Mouse (Mus musculus) cerebellum, adult 2 months (tissue): ENCODE data around the gene Cfap74. TPM values are rescaled to one million over a fixed set of nuclear protein-coding genes. Genes with fewer than 3 reads are reported as not detected.

Experiments used
- DNase-seq, 2 experiments: peaks; one replicate each; pipeline ENCODE4 v3.0.0; 2021
- H3K27ac ChIP-seq: fragments of 200-500 bp; 2 replicates; pipeline ENCODE4 v1.5.1; 2012; ENCODE audit warnings: low read length, control low read depth, inconsistent platforms; ENCODE audit not compliant: insufficient read depth
- H3K27me3 ChIP-seq: fragments of 200-500 bp; 2 replicates; pipeline ENCODE4 v1.6.1; 2012; ENCODE audit warnings: inconsistent platforms, mild to moderate bottlenecking, low read length, moderate library complexity; ENCODE audit not compliant: control insufficient read depth, insufficient read depth
- H3K4me1 ChIP-seq: fragments of 200-500 bp; 2 replicates; pipeline ENCODE4 v1.6.1; 2011; ENCODE audit warnings: low read length; ENCODE audit not compliant: control insufficient read depth, insufficient read depth
- H3K4me3 ChIP-seq: fragments of 200-500 bp; replicated peaks from 2 replicates; pipeline ENCODE3; 2011; ENCODE audit warnings: mild to moderate bottlenecking, low read depth, low read length, control low read depth; ENCODE audit not compliant: insufficient read depth
- CTCF ChIP-seq: fragments of 200-500 bp; IDR thresholded peaks from 2 replicates; pipeline ENCODE4 v1.5.1; 2011; ENCODE audit warnings: low read depth, mild to moderate bottlenecking, control low read depth, low read length, moderate library complexity, borderline replicate concordance; ENCODE audit not compliant: insufficient read depth
- POLR2A ChIP-seq: fragments of 200-500 bp; IDR thresholded peaks from 2 replicates; pipeline ENCODE4 v1.6.1; 2011; ENCODE audit warnings: low read length, control low read depth, borderline replicate concordance; ENCODE audit not compliant: insufficient read depth
- WGBS: fragments of 180-500 bp; shearing (Covaris S2); methylation state at CpG from one replicate; pipeline ENCODE4 v1.1.7; 2018; 5-methylcytosine and 5-hydroxymethylcytosine counted together
- polyA plus RNA-seq: library from polyadenylated mRNA; depleted of rRNA; stranded (reverse); fragments of >200 nt; gene quantifications from 2 replicates; pipeline ENCODE4 v1.2.3, GENCODE M21; 2012

Gene Cfap74
- polyA plus RNA-seq, 1 experiment: 18.7 TPM

DNA sequence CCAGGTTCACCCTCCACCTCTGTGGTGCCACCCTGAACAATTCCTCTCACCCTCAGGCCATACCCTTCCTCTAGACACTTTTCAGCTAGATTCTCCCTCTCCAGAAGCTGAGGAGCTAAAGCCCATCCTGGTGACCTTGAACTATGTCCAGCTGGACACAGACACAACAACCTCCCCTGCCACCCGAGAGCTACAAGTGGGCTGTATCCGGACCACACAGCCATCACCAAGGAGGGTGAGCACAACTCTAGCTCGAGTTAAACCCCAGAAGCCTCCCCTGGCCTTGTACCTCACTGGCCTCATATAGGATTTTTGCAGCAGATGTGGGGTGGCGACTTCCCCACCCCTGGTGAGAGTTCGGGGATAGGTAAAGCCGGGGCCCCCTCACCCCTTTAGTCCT is 56.6 kb downstream of the Cfap74 start:
- TF ChIP-seq CTCF (no peak), POLR2A (no peak)
- WGBS: 76% methylated on average over 6 of the region's 6 CpGs

DNA sequence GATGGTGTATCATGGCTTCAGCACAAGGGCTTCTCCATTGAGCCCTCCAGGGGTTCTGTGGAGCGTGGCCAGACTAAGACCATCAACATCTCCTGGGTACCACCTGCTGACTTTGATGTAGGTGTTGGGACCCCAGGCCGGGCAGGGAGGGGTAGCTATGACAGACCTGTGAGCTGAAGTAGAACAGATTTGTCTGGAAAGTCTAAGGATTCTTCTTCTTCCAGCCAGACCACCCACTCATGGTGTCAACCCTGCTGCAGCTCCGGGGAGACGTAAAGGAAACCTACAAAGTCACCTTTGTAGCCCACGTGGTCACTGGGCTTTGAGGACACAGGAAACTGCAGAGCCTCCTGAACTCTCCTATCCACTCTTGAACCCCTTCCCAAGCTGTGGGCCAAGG is 57.1 kb downstream of the Cfap74 start:
- peaks cover 7% of the 10 kb centered on the region for H3K4me1 ChIP-seq
- no peak overlapping the region for H3K27ac ChIP-seq
- 87% methylated on average over 5 of the region's 5 CpGs for WGBS
- TF ChIP-seq CTCF (no peak), POLR2A (no peak)
- H3K27me3 ChIP-seq: no peaks in the 10 kb centered on the region
- DNase-seq: no peak
- no peak overlapping the region for H3K4me3 ChIP-seq

More for the DNA sequence above, 56.6 kb downstream of the Cfap74 start:
- DNase-seq: no peak
- no peak overlapping the region for H3K4me3 ChIP-seq
- no peaks in the 10 kb centered on the region for H3K27me3 ChIP-seq
- no peak overlapping the region for H3K27ac ChIP-seq
- H3K4me1 ChIP-seq: peaks cover 7% of the 10 kb centered on the region; the same call in 1 of the 2 replicates

DNA sequence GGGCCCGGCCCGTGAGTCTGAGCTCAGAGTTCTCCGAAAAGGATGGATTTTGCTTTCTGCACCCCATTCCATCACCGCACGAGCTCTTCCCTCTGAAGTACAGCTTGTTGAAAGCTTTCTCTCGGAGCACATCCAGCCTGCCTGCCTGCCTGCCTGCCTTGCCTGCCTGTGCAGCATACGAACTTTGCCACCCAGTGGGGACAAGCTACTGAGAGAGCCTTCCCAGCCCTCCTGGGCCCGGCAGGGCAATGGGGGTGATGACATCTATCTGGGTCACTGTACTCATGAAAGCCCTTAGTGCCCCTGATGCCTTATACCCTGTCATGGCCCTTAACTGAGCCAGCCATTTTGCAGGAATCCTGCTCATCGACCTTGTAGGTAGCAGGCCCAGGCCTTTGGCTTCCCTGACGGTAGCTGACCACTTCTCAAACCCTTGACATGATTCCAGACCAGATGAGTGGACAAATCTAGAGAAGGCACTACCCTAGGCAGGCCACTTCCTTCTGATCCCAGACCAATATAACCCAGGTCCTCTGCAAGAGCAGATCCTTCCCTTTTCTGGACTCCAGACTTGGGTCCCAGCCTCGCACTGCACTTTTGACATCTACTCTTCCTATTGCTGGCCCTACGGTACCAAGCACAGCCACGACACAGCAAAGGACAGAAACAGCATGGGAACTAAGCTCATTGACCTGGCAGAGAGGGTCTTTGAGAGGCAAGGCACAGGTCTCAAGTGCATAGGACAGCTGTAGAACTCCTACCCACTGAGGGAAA is 58.4 kb downstream of the Cfap74 start:
- no peak for TF ChIP-seq CTCF
- TF ChIP-seq POLR2A: no peak
- no peak overlapping the region for H3K4me3 ChIP-seq
- DNase-seq: no peak
- no peaks in the 10 kb centered on the region for H3K27me3 ChIP-seq
- peaks cover 14% of the 10 kb centered on the region for H3K4me1 ChIP-seq
- H3K27ac ChIP-seq: no peak overlapping the region
- 90% methylated on average over 13 of the region's 13 CpGs for WGBS

DNA sequence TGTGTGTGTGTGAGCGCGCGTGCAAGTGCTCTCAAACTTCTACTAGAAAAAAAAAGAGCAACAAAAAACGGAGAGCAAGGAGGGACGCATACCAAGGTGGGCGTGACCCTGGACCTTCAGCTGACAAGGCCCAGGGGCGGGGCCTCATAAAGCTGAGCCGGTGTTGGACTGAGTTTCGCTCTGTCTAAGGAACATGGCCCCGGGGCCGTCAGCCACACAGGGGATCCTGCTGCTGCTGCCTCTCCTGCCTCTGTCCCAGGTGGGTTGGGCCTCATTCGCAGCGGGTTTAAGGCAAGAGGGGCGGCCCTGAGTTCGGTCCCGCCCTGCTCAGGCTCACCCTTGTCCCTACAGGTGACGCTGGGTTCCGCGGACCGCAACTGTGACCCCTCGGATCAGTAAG is 60.0 kb downstream of the Cfap74 start, which contains the start of gene Tmem52:
Gene Tmem52, plus strand, starts transcription at position 163 of the 400 bp plus-strand sequence.
- Histone ChIP-seq H3K27me3 (no peaks in the 10 kb centered on the region), H3K4me3 (peak within 1 kb of the TSS; percentile 5), H3K27ac (no peak within 1 kb of the TSS), H3K4me1 (peaks cover 26% of the 10 kb centered on the region)
- 34% methylated on average over 21 of the region's 21 CpGs for WGBS
- DNase-seq: no peak
- no peak for TF ChIP-seq POLR2A
- no peak for TF ChIP-seq CTCF

DNA sequence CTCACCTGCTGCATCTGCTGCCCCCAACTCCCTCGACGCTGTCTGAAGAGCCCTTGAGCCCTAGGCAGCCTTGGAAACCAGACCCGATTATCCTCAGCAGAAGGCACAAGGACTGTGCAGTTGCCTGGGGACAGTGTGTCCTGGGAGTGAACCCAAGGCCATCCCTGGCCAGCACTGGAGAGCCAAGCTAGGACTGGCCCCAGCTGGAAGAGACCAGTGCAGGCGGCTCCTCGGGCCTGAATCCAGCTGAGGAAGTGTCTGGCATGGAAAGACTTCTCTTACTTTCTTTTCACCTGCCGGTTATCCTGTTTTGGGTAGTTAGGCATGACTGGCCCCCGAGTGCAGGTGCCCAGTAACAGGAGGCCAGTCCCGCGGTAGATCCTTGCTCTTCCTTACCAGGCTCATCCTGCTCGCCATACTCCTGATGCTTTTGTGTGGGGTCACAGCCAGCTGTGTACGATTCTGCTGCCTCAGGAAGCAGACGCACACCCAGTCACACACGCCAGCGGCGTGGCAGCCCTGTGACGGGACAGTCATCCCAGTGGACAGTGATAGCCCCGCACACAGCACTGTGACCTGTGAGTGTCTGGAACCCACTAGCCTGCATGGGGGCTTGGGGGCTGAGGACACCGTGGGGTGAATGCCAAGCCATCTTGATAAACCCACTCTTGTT is 60.7 kb downstream of the Cfap74 start:
- Histone ChIP-seq H3K27ac (no peak overlapping the region), H3K4me3 (no peak overlapping the region), H3K4me1 (peaks cover 26% of the 10 kb centered on the region), H3K27me3 (no peaks in the 10 kb centered on the region)
- TF ChIP-seq CTCF: no peak
- WGBS: 76% methylated on average over 18 of the region's 18 CpGs
- DNase-seq: peak in 1 of 2 experiments; percentile 48

DNA sequence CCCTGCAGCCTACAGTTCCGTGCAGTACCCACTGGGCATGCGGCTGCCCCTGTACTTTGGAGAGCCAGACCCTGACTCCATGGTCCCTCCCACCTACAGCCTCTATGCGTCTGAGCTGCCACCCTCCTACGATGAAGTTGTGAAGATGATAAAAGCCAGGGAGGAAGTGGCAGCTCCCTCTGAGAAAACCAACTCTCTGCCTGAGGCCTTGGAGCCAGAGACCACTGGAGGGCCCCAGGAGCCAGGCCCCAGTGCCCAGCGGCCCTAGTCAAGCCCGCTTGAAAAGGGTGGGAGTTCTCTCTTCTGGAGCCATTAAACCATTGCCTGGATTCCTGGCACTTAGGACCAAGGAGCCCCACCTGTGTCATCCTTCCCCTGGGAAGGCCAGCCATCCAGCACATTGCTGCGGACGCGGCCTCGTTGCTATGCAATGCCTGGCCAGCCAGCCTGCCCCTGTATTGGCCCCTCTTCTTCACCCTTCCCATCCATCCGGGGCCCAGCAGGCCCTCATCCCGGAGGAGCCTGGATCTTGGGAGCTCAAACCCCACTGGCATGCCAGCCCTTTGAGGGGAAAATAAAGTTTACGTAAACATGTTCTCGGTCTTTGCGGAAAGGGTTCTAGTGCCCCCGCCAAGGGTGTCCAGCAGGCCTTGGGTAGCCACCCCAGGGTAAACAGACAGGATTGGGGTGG is 61.4 kb downstream of the Cfap74 start:
- H3K4me1 ChIP-seq: peaks cover 26% of the 10 kb centered on the region
- DNase-seq: no peak
- no peak overlapping the region for H3K4me3 ChIP-seq
- no peak overlapping the region for H3K27ac ChIP-seq
- H3K27me3 ChIP-seq: no peaks in the 10 kb centered on the region
- 89% methylated on average over 16 of the region's 16 CpGs for WGBS
- no peak for TF ChIP-seq CTCF
- no peak for TF ChIP-seq POLR2A

DNA sequence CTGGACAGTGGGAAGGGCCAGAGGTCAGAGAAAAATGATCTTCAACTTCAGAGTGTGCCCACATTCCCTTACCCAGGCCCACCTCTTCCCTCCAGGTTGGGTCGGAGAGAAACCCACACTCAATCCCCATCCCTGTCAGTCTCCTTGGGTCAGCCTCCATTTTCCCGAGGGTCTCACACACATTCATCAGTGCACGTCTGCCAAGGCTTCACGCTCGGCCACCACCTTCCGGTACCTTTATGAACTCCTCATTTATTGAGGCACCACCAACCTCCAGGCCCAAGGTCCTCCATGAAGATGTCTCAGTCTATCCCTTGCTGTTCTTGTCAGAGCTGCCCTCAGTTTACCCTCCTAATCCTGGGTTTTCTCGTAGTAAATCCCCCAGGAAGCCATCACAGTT is 62.0 kb downstream of the Cfap74 start:
- no peak overlapping the region for H3K4me3 ChIP-seq
- H3K4me1 ChIP-seq: peaks cover 26% of the 10 kb centered on the region
- no peak overlapping the region for H3K27ac ChIP-seq
- TF ChIP-seq POLR2A (no peak), CTCF (no peak)
- WGBS: 90% methylated on average over 7 of the region's 7 CpGs
- DNase-seq: no peak
- H3K27me3 ChIP-seq: no peaks in the 10 kb centered on the region
